Comparison of ENCODE assay signal across 10 mouse cellular contexts in the genomic region with DNA sequence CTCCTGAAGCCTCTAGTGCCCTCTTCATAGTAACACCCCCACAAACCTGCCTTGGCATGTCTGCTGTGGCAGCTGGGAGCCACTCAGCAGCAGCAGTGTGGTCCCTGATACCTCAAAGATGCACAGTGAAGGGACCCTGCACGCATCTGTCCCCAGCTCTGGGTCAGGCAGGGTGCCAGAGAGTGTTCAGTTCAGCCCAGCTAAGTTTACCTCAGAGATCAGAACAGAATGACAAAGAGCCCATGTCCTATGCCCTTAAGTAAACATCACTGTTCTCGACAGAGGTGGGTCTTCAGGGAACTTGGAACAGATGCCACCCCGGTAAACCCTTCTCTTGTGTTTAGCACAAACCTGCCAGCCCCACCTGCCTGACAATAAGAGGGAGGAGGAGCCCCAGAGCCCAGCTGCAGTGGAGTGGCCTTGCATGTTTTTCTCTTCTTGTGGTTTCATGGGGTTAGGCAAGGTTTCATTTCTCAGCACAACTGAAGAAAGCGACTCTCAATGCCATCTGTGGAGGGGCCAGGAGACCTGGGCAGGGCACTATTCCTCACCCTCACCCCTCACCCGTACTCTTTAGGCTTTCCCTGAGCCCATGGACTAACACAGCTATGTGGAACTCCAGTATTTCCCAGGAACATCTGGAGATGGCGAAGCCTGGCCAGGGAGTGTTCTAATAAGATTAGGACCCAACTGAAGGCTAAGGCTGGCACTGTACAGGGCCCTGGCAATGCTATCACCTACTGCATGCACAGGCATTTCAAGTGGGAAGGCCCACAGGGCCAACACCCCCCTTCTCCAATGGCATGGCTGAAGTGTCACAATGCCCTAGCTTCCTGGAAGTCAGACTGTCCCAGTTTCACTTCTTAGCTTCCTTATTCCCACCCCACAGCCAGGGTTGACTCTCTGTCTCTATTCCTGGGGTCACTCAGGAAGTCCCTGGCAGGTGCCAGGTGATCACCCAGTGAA.
A peak's percentile ranks its signal among the peaks of the same experiment; 100 is the strongest.
DNase-seq lines count a peak whose midpoint lies in the region; ATAC-seq lines count a peak whose summit lies in the region.
"Had no signal": no experiment of that assay in that cellular context is flagged by ENCODE, and none has a peak within 500 bp of the region (broad histone marks: within the 10 kb centered on the region; RNA-seq: fewer than 3 reads in every experiment).

No protein-coding gene starts in this region.

- no peaks in the 10 kb centered on the region for H3K9me3 ChIP-seq in embryonic facial prominence, embryonic 13.5 days
- no peaks in the 10 kb centered on the region for H3K9me3 ChIP-seq in embryonic facial prominence, embryonic 10.5 days
- no peaks in the 10 kb centered on the region for H3K9me3 ChIP-seq in embryonic facial prominence, embryonic 14.5 days (ENCODE audit: control insufficient read depth, low read length)
- H3K9me3 ChIP-seq in lung, embryonic 15.5 days: no peaks in the 10 kb centered on the region
- H3K9me3 ChIP-seq in forebrain, embryonic 11.5 days (ENCODE audit: control insufficient read depth, low read length): no peaks in the 10 kb centered on the region
- H3K9me3 ChIP-seq: midbrain, embryonic 12.5 days had no signal

- no peaks in the 10 kb centered on the region for H3K27me3 ChIP-seq in embryonic facial prominence, embryonic 13.5 days
- no peaks in the 10 kb centered on the region for H3K27me3 ChIP-seq in embryonic facial prominence, embryonic 10.5 days (replicated peaks; ENCODE audit: low read depth, poor library complexity, severe bottlenecking)
- no peaks in the 10 kb centered on the region for H3K27me3 ChIP-seq in embryonic facial prominence, embryonic 14.5 days (replicated peaks; ENCODE audit: control insufficient read depth, insufficient read depth, low read length)
- no peaks in the 10 kb centered on the region for H3K27me3 ChIP-seq in lung, embryonic 15.5 days
- no peaks in the 10 kb centered on the region for H3K27me3 ChIP-seq in splenic B cell, adult 2 months (ENCODE audit: control insufficient read depth, insufficient read depth, low read length, poor library complexity, severe bottlenecking)
- H3K27me3 ChIP-seq in forebrain, embryonic 11.5 days (ENCODE audit: control insufficient read depth, insufficient read depth, low read length): no peaks in the 10 kb centered on the region
- H3K27me3 ChIP-seq: midbrain, embryonic 12.5 days had no signal

- no peak for ATAC-seq in embryonic facial prominence, embryonic 13.5 days (ENCODE audit: insufficient number of reproducible peaks, insufficient read depth, low FRiP score, low TSS enrichment, low read depth)
- ATAC-seq in embryonic facial prominence, embryonic 14.5 days (ENCODE audit: low read depth): peak; percentile 81
- ATAC-seq in lung, embryonic 15.5 days (ENCODE audit: borderline replicate concordance, extremely low read depth, low FRiP score, low TSS enrichment): 0 out of 2 replicates have a peak, but pooled peaks have one; percentile 10
- no peak for ATAC-seq in forebrain, embryonic 11.5 days (replicated peaks; ENCODE audit: low FRiP score)

- no peak overlapping the region for H3K9ac ChIP-seq in embryonic facial prominence, embryonic 13.5 days
- no peak overlapping the region for H3K9ac ChIP-seq in embryonic facial prominence, embryonic 14.5 days (ENCODE audit: low read depth, low read length)
- H3K9ac ChIP-seq in lung, embryonic 15.5 days: no peak overlapping the region
- no peak overlapping the region for H3K9ac ChIP-seq in forebrain, embryonic 11.5 days (ENCODE audit: low read length)
- H3K9ac ChIP-seq: midbrain, embryonic 12.5 days had no signal

- no peaks in the 10 kb centered on the region for H3K36me3 ChIP-seq in embryonic facial prominence, embryonic 13.5 days
- no peaks in the 10 kb centered on the region for H3K36me3 ChIP-seq in embryonic facial prominence, embryonic 10.5 days (replicated peaks)
- no peaks in the 10 kb centered on the region for H3K36me3 ChIP-seq in embryonic facial prominence, embryonic 14.5 days (ENCODE audit: control insufficient read depth, insufficient read depth, low read length)
- no peaks in the 10 kb centered on the region for H3K36me3 ChIP-seq in lung, embryonic 15.5 days
- H3K36me3 ChIP-seq in splenic B cell, adult 2 months (ENCODE audit: control insufficient read depth, insufficient read depth, low read length, poor library complexity, severe bottlenecking): no peaks in the 10 kb centered on the region
- H3K36me3 ChIP-seq in forebrain, embryonic 11.5 days (ENCODE audit: control insufficient read depth, insufficient read depth, low read length): no peaks in the 10 kb centered on the region
- H3K36me3 ChIP-seq: midbrain, embryonic 12.5 days had no signal

- WGBS in embryonic facial prominence, embryonic 13.5 days: 64% methylated on average over 6 of the region's 6 CpGs
- WGBS in embryonic facial prominence, embryonic 10.5 days: 72% methylated on average over 6 of the region's 6 CpGs
- WGBS in embryonic facial prominence, embryonic 14.5 days: 53% methylated on average over 5 of the region's 6 CpGs
- WGBS in lung, embryonic 15.5 days: 39% methylated on average over 6 of the region's 6 CpGs
- 73% methylated on average over 6 of the region's 6 CpGs for WGBS in forebrain, embryonic 11.5 days

- peaks cover 4% of the 10 kb centered on the region for H3K4me1 ChIP-seq in embryonic facial prominence, embryonic 13.5 days
- no peaks in the 10 kb centered on the region; the same call in 1 of the 2 replicates for H3K4me1 ChIP-seq in embryonic facial prominence, embryonic 10.5 days
- H3K4me1 ChIP-seq in embryonic facial prominence, embryonic 14.5 days (ENCODE audit: control insufficient read depth, insufficient read depth, low read length): no peaks in the 10 kb centered on the region
- H3K4me1 ChIP-seq in lung, embryonic 15.5 days: peaks cover 9% of the 10 kb centered on the region; the same call in 1 of the 2 replicates
- H3K4me1 ChIP-seq in forebrain, embryonic 11.5 days (replicated peaks; ENCODE audit: control insufficient read depth, insufficient read depth, low read length): no peaks in the 10 kb centered on the region
- H3K4me1 ChIP-seq: midbrain, embryonic 12.5 days had no signal

- H3K4me2 ChIP-seq in embryonic facial prominence, embryonic 13.5 days: no peak overlapping the region
- no peak overlapping the region for H3K4me2 ChIP-seq in embryonic facial prominence, embryonic 14.5 days (ENCODE audit: low read depth, low read length)
- no peak overlapping the region for H3K4me2 ChIP-seq in lung, embryonic 15.5 days
- H3K4me2 ChIP-seq in forebrain, embryonic 11.5 days (ENCODE audit: low read depth, low read length, severe bottlenecking): no peak overlapping the region
- H3K4me2 ChIP-seq: midbrain, embryonic 12.5 days had no signal

- no peak for DNase-seq in embryonic facial prominence, embryonic 10.5 days (ENCODE audit: low spot score)
- peak; percentile 43 for DNase-seq in embryonic facial prominence, embryonic 14.5 days (ENCODE audit: low spot score)
- DNase-seq in splenic B cell, adult 2 months (ENCODE audit: low read depth, low spot score): peak; percentile 65
- no peak for DNase-seq in left cerebral cortex, adult 9 months (ENCODE audit: low spot score in 2 of 2)
- DNase-seq in cerebellum, adult 11 months: no peak
- DNase-seq in forebrain, embryonic 11.5 days (ENCODE audit: low spot score): no peak
- DNase-seq: cerebellum, postnatal 14 days had no signal

- H3K27ac ChIP-seq in embryonic facial prominence, embryonic 13.5 days: 0 out of 2 replicates have a peak overlapping the region, but pooled peaks have one; percentile 7
- H3K27ac ChIP-seq in embryonic facial prominence, embryonic 10.5 days (replicated peaks): no peak overlapping the region
- no peak overlapping the region for H3K27ac ChIP-seq in embryonic facial prominence, embryonic 14.5 days (replicated peaks; ENCODE audit: low read depth, low read length)
- H3K27ac ChIP-seq in lung, embryonic 15.5 days: no peak overlapping the region; the same call in 1 of the 2 replicates
- H3K27ac ChIP-seq in forebrain, embryonic 11.5 days (ENCODE audit: low read depth, low read length): no peak overlapping the region
- H3K27ac ChIP-seq: midbrain, embryonic 12.5 days had no signal

- H3K4me3 ChIP-seq in embryonic facial prominence, embryonic 13.5 days: no peak overlapping the region
- H3K4me3 ChIP-seq in embryonic facial prominence, embryonic 10.5 days: no peak overlapping the region
- no peak overlapping the region for H3K4me3 ChIP-seq in embryonic facial prominence, embryonic 14.5 days (ENCODE audit: low read depth, low read length)
- no peak overlapping the region for H3K4me3 ChIP-seq in lung, embryonic 15.5 days
- no peak overlapping the region for H3K4me3 ChIP-seq in forebrain, embryonic 11.5 days (ENCODE audit: low read depth, low read length)
- H3K4me3 ChIP-seq: midbrain, embryonic 12.5 days had no signal

Comparison
In these comparisons a context has a peak if more than half of its experiments do, and no peak if none do; other contexts are left out.
1. ATAC-seq: peak in embryonic facial prominence, embryonic 14.5 days (single experiment) and lung, embryonic 15.5 days (single experiment); none in embryonic facial prominence, embryonic 13.5 days (single experiment) and forebrain, embryonic 11.5 days (single experiment).
2. DNase-seq: peak in embryonic facial prominence, embryonic 14.5 days (single experiment) and splenic B cell, adult 2 months (single experiment); none in embryonic facial prominence, embryonic 10.5 days (single experiment), left cerebral cortex, adult 9 months (0 of 2), cerebellum, adult 11 months (single experiment) and forebrain, embryonic 11.5 days (single experiment).